Mouse (Mus musculus) monocyte, adult 2 months (primary cell): Measurements from ENCODE around the gene Olfr58.
"Not testable (repeated sequence)": the region's sequence is repeated elsewhere in the genome, so short reads cannot be mapped to it uniquely, and the experiment has no call there.

Experiments used
- DNase-seq, 2 experiments: peaks; one replicate each; pipeline ENCODE4 v3.0.0; 2022; ENCODE audit warnings: low spot score in 2 of 2, low read depth in 1 of 2

The Olfr58 gene

DNA sequence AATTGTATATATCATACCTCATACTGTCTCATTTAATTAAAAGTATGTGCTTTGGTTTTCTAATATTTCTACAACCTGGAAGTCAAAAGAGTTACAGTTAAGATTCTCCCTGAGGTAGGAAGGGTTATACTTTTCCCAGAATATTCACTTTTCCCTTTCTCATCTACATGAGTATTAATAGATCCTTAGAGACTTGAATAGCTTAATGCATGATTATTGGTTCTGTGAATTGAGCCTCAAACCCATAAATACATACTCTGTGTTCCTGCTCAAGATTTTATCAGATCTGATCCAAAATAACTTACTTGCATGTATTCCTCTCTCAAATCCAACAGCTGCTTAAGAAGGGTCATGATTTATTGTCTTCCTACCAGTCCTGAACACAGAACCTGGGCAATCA lies at the start of gene Olfr58:
Olfr58 (plus strand) TSS at position 301 of the 400 bp plus-strand sequence.
- DNase-seq, result no peak

- DNase-seq, result no peak
These were observed 10.9 kb upstream of the Olfr58 start for GRCm38 (mm10) chr9:19769136-19769535.

GRCm38 (mm10) chr9:19769701-19770100 lies 10.4 kb upstream of the Olfr58 start:
- DNase-seq, result no peak

GRCm38 (mm10) chr9:19803000-19803399 lies 22.9 kb downstream of the Olfr58 start:
- DNase-seq, result no peak

DNA sequence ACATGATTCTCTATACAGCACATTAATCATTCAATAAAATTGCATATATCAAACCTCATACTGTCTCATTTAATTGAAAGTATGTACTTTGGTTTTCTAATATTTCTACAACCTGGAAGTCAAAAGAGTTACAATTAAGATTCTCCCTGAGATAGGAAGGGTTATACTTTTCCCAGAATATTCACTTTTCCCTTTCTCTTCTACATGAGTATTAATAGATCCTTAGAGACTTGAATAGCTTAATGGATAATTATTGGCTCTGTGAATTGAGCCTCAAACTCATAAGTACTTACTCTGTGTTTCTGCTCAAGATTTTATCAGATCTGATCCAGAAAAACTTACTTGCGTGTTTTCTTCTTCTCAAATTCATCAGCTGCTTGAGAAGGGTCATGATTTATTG lies 24.5 kb downstream of the Olfr58 start, which contains the start of gene Olfr859:
Olfr859 (plus strand) TSS at position 301 of the 400 bp plus-strand sequence.
- DNase-seq, result not testable (repeated sequence)
